Mouse (Mus musculus): ENCODE results near the gene Hoxd4. TPM values are rescaled to one million over a fixed set of nuclear protein-coding genes. Genes with fewer than 3 reads are reported as not detected.

The Hoxd4 gene
- polyA plus RNA-seq, 1 experiment from 2014 or later, result 0.29 TPM

DNA sequence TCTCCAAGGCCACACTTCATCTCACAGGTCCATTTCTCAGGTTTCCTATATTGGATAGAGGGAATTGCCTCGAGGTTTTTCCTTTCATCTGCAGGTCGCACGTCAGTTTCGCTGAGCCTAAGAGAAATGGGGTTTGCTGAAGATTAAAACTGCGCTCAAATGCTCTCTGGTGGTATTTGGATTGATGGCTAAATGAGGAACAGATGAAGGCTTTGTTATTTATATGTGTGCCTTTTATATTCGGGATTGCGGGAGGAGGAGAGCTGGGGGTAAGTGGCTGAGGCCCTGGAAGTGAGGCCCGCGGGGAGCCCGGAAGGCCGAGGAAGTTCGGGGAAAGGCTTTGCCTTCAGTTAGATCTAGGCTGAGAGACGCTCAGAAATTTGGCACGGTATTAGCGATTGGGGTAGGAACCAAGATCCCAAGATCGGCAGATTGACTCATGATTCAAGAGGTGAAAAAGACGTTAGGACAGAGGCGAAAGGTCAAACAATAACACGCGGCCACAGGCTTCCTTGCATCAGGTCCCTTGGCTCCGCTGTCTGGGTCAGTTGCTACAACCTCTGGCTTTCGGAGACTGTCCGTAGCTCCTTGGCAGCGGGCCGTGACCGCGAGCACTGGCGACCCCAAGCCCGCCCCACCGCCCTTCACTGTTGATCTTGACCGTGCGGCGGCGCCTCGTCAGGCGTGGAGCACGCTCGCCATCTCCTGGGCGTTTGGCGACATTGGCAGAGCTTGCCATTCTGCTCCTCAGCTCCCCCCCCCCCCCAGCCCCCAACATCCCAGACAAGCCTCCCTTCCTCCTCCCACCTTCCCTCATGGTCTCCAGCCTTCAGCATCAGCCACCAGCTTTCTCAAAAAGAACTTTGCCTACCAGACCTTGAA lies 39.0 kb upstream of the Hoxd4 start:
- no peaks in the 10 kb centered on the region for H3K36me3 ChIP-seq
- peak; percentile 43; the same call in 1 of the 2 replicates for ATAC-seq (ENCODE audit: insufficient number of reproducible peaks, low FRiP score, low TSS enrichment, low read depth)
- H3K9ac ChIP-seq, result no peak overlapping the region
- peak overlapping the region; percentile 92 for H3K27ac ChIP-seq
- H3K4me1 ChIP-seq, result peaks cover 37% of the 10 kb centered on the region
- 6% methylated on average over 40 of the region's 40 CpGs for WGBS
- peak overlapping the region; percentile 65 for H3K4me2 ChIP-seq
- H3K9me3 ChIP-seq, result no peaks in the 10 kb centered on the region
- peak overlapping the region; percentile 41 for H3K4me3 ChIP-seq
- H3K27me3 ChIP-seq, result peaks cover 63% of the 10 kb centered on the region

DNA sequence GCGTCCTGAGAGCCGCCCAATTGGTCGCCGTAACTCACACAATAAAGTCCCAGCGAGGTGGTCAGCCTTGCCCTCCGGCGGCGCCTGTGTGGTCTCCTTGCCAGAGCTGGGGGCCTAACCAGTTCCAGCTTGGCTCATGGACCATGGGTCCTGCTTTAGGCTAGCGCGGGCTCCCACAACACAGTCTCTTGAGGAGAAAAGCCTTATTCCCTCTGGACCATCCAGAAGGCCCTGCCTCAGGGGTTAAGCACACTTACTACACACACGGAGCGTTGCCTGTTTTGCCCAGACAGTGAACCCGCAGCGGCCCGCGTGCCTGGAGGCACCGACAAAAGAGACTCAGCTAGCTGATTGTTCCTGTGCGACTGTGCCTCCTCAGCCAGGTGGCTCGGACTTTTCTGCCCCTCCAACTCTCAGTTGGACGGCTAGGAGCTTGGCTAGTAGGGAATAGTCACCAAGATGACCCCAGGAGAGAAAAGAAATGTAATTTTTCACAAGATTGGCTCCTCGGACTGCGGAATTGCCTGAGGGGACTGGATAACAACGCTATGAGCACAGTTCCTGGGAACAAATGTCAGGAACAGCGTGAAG lies 37.8 kb upstream of the Hoxd4 start:
- H3K9me3 ChIP-seq, result no peaks in the 10 kb centered on the region
- peak overlapping the region; percentile 45 for H3K4me3 ChIP-seq
- peak overlapping the region; percentile 92 for H3K27ac ChIP-seq
- no peaks in the 10 kb centered on the region for H3K36me3 ChIP-seq
- ATAC-seq (ENCODE audit: insufficient number of reproducible peaks, low FRiP score, low TSS enrichment, low read depth), result no peak
- peak overlapping the region; percentile 65 for H3K4me2 ChIP-seq
- H3K4me1 ChIP-seq, result peaks cover 31% of the 10 kb centered on the region
- 7% methylated on average over 24 of the region's 24 CpGs for WGBS
- no peak overlapping the region for H3K9ac ChIP-seq
- H3K27me3 ChIP-seq, result peaks cover 59% of the 10 kb centered on the region

DNA sequence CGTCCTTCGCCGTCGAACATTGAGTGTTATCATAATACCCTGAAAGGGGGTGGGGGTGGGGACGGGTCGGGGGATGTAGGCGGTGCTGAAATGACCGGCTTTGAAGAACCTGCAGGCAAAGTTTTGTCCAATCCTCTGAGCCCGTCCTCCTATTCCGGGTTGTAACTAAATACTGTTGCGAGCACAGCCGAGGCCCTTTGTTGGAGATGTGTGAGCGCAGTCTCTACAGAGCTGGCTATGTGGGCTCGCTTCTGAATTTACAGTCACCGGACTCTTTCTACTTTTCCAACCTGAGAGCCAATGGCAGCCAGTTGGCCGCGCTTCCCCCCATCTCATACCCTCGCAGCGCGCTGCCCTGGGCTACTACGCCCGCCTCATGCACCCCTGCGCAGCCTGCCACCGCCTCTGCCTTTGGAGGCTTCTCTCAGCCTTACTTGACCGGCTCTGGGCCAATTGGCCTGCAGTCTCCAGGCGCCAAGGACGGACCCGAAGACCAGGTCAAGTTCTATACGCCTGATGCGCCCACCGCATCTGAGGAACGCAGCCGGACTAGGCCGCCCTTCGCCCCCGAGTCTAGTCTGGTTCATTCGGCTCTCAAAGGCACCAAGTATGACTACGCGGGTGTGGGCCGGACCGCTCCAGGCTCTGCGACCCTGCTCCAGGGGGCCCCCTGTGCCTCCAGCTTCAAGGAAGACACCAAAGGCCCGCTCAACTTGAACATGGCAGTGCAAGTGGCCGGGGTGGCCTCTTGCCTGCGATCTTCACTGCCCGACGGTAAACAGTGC lies 36.7 kb upstream of the Hoxd4 start, which contains the start of gene Hoxd12:
Gene Hoxd12, plus strand, starts transcription at position 133 of the 785 bp plus-strand sequence.
- Histone ChIP-seq H3K4me3 (peak within 1 kb of the TSS; percentile 45), H3K27me3 (peaks cover 66% of the 10 kb centered on the region)

DNA sequence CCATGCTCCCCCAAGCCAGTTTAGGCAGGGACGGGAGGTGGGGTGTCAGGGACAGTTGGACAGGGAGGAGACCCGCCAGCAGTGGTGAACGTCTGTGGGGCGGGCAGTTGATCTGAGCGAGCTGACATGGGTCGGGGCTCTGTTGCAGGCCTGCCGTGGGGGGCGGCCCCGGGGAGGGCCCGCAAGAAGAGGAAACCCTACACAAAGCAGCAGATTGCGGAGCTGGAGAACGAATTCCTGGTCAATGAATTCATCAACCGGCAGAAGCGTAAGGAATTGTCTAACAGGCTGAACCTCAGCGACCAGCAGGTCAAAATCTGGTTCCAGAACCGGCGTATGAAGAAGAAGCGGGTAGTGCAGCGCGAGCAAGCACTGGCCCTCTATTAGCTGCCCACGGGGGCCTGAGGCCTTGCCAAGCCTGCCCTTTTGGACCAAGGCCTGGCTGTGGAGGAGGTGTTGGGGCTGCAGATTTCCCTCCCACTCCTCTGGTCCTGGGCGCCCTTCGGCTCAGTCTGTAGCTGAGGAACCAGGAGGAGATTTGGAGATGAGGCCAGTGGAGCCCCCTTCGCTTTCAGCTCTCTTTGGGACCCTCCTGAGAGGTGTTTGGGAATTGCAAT lies 36.0 kb upstream of the Hoxd4 start:
- Histone ChIP-seq H3K9me3 (no peaks in the 10 kb centered on the region), H3K4me3 (peak overlapping the region; percentile 45), H3K9ac (peak overlapping the region; percentile 55), H3K36me3 (no peaks in the 10 kb centered on the region), H3K27ac (peak overlapping the region; percentile 92), H3K4me1 (peaks cover 38% of the 10 kb centered on the region), H3K27me3 (peaks cover 72% of the 10 kb centered on the region), H3K4me2 (peak overlapping the region; percentile 65)
- WGBS, result 15% methylated on average over 23 of the region's 24 CpGs
- ATAC-seq (ENCODE audit: insufficient number of reproducible peaks, low FRiP score, low TSS enrichment, low read depth), result no peak; the same call in 1 of the 2 replicates

More for the DNA sequence above, 36.7 kb upstream of the Hoxd4 start, which contains the start of gene Hoxd12:
- Histone ChIP-seq H3K4me2 (peak within 1 kb of the TSS; percentile 65), H3K9me3 (no peaks in the 10 kb centered on the region), H3K4me1 (peaks cover 38% of the 10 kb centered on the region), H3K9ac (peak within 1 kb of the TSS; percentile 55), H3K27ac (peak within 1 kb of the TSS; percentile 92), H3K36me3 (no peaks in the 10 kb centered on the region)
- 6% methylated on average over 47 of the region's 47 CpGs for WGBS
- peak; percentile 50 for ATAC-seq (ENCODE audit: insufficient number of reproducible peaks, low FRiP score, low TSS enrichment, low read depth)

DNA sequence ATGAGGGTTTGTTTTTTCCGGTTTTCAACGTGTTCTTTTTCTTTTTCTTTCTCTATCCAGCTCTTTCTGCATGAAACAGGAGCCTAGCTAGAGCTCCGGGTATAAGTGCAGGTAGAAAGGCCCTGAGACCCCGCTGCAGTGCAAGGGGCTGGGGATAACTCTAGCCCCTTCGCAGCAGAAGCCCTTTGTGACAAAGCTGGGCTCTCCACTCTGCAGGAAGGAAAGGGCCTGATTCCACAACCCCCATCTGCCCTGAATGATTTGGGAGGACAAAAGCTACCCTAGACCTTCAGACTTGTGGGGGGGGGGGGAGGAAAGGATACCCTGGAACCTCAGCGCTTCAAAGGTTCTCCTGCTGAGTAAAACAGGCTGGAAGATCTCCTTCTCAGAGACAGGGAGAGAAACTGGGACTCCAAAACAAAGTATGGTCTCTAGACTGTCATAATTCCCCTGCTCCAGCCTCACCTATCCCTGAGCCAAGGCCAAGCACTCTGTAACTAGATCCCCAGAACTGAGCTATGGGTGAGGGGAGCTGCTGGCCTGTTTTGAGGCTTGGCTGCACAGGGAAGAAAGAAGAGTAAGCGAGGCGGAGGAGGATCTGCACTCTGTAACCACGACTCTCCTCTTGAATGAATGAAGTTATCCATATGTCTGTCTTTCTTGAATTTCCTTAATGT lies 35.2 kb upstream of the Hoxd4 start:
- Histone ChIP-seq H3K4me1 (peaks cover 39% of the 10 kb centered on the region), H3K9ac (peak overlapping the region; percentile 55), H3K9me3 (no peaks in the 10 kb centered on the region), H3K4me3 (peak overlapping the region; percentile 45), H3K36me3 (no peaks in the 10 kb centered on the region), H3K27me3 (peaks cover 80% of the 10 kb centered on the region), H3K4me2 (peak overlapping the region; percentile 65), H3K27ac (peak overlapping the region; percentile 92)
- no peak for ATAC-seq (ENCODE audit: insufficient number of reproducible peaks, low FRiP score, low TSS enrichment, low read depth)
- WGBS, result 20% methylated on average over 9 of the region's 9 CpGs

DNA sequence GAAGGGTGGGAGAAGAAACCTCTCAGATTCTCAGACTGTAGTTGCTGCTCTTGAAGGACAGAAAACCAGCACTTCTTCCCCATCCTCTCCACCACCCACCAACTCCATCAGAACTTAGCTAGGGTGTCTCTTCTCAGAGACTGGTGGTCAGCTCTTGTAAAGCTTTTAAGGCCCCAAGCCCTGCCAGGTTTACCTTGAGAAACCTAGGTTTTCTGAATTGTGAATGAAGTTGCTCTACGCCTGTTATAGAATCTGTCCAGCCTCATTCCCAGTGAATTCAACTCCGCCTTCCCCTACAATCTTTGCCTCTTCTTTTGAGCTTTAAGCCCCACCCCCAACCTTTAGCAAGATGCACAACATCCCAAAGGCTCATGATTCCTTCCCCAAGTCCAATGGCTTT lies 34.6 kb upstream of the Hoxd4 start:
- Histone ChIP-seq H3K27me3 (peaks cover 86% of the 10 kb centered on the region), H3K36me3 (no peaks in the 10 kb centered on the region), H3K4me1 (peaks cover 45% of the 10 kb centered on the region), H3K4me3 (peak overlapping the region; percentile 45), H3K9ac (0 out of 2 replicates have a peak overlapping the region, but pooled peaks have one; percentile 10), H3K27ac (peak overlapping the region; percentile 92), H3K4me2 (peak overlapping the region; percentile 65), H3K9me3 (no peaks in the 10 kb centered on the region)
- ATAC-seq (ENCODE audit: insufficient number of reproducible peaks, low FRiP score, low TSS enrichment, low read depth), result no peak
- 25% methylated on average over 2 of the region's 2 CpGs for WGBS

DNA sequence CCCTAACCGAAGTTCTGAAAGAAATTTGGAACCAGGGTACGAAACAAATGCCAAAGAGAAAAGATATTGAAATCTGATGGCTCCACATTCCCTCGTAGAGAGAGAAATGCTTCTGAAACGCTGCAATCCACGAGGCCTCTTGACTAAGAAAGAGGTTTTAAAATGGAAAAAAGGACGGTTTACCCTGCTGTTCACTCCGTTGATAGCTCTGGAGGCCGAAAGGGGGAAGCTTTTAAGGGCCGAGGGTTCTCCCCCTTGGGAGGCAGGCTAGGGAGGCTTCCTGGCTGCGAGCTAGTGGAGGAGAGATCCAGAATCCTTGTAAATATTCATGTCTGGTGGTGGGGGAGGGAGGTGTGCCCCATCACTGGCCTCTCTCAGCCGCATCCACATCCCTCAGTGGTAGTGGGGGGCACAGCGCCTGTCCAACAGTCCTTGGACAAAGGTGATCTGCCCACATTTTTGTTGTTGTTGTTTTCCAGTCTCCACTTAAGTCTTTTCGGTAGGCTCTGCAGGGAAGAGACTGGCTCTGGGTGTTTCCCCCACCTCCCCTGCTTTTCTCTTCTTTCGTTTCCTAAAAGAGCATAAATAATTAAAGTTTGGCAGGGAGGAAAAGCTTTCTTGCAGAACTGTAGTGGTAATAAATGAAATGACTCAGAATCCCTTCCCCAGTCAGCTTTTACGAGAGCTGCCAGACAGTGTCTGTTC lies 32.7 kb upstream of the Hoxd4 start, which contains the start of gene Hoxd11:
Gene Hoxd11, plus strand, starts transcription at position 667 of the 705 bp plus-strand sequence.
- ATAC-seq (ENCODE audit: insufficient number of reproducible peaks, low FRiP score, low TSS enrichment, low read depth), result no peak
- H3K4me2 ChIP-seq, result peak within 1 kb of the TSS; percentile 65
- 8% methylated on average over 15 of the region's 15 CpGs for WGBS
- no peaks in the 10 kb centered on the region for H3K36me3 ChIP-seq
- H3K9me3 ChIP-seq, result no peaks in the 10 kb centered on the region
- H3K4me1 ChIP-seq, result peaks cover 43% of the 10 kb centered on the region
- peaks cover 89% of the 10 kb centered on the region for H3K27me3 ChIP-seq
- H3K9ac ChIP-seq, result peak within 1 kb of the TSS; percentile 44
- H3K27ac ChIP-seq, result peak within 1 kb of the TSS; percentile 94
- H3K4me3 ChIP-seq, result peak within 1 kb of the TSS; percentile 60

DNA sequence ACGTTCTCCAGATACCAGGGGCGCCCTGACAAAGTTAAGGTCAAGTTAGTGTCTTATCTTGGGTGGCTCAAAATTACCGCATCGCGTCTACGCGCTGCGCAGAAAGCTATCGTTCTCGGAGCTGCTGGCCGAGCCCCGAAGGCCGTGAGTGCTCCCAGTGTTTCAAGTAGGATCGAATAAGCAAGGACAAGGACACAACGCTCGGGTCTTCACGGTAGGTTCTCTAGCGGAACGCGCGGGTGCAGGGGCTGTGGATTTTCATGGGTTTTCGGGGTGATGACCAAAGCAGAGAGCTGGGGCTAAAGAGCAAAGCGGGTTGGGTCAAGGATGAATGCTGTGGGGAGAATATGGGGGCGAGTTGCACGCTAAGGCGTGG lies 32.1 kb upstream of the Hoxd4 start:
- Histone ChIP-seq H3K4me2 (peak overlapping the region; percentile 65), H3K27ac (peak overlapping the region; percentile 94), H3K36me3 (no peaks in the 10 kb centered on the region), H3K4me1 (peaks cover 39% of the 10 kb centered on the region), H3K4me3 (peak overlapping the region; percentile 60), H3K9ac (peak overlapping the region; percentile 44), H3K27me3 (peaks cover 89% of the 10 kb centered on the region), H3K9me3 (no peaks in the 10 kb centered on the region)
- ATAC-seq (ENCODE audit: insufficient number of reproducible peaks, low FRiP score, low TSS enrichment, low read depth), result no peak
- WGBS, result under 1% methylated on average over 26 of the region's 26 CpGs

DNA sequence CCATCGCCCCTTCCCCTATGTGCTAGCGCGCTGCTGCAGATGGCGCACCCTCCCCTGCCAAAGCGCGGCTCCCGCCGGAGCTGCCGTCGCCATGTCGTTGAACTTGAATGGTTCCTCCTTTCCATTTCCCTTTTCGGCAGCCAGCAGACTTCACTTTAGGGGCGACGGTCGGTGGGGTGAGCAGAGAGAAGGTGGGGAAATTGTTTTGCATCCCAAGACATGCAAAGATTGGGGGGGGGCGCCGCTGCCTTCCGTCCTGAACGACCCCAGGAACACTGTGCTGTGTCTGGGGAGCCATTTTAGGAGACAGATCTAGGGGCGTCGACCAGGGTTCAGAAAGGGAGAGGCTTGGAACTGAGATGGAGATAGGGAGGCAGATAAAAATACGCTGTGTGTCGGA lies 31.7 kb upstream of the Hoxd4 start:
- H3K4me1 ChIP-seq, result peaks cover 36% of the 10 kb centered on the region
- peak overlapping the region; percentile 65 for H3K4me2 ChIP-seq
- no peaks in the 10 kb centered on the region for H3K9me3 ChIP-seq
- peak overlapping the region; percentile 94 for H3K27ac ChIP-seq
- no peak for ATAC-seq (ENCODE audit: insufficient number of reproducible peaks, low FRiP score, low TSS enrichment, low read depth)
- WGBS, result under 1% methylated on average over 23 of the region's 23 CpGs
- H3K9ac ChIP-seq, result peak overlapping the region; percentile 44
- peaks cover 87% of the 10 kb centered on the region for H3K27me3 ChIP-seq
- H3K4me3 ChIP-seq, result peak overlapping the region; percentile 60
- no peaks in the 10 kb centered on the region for H3K36me3 ChIP-seq

DNA sequence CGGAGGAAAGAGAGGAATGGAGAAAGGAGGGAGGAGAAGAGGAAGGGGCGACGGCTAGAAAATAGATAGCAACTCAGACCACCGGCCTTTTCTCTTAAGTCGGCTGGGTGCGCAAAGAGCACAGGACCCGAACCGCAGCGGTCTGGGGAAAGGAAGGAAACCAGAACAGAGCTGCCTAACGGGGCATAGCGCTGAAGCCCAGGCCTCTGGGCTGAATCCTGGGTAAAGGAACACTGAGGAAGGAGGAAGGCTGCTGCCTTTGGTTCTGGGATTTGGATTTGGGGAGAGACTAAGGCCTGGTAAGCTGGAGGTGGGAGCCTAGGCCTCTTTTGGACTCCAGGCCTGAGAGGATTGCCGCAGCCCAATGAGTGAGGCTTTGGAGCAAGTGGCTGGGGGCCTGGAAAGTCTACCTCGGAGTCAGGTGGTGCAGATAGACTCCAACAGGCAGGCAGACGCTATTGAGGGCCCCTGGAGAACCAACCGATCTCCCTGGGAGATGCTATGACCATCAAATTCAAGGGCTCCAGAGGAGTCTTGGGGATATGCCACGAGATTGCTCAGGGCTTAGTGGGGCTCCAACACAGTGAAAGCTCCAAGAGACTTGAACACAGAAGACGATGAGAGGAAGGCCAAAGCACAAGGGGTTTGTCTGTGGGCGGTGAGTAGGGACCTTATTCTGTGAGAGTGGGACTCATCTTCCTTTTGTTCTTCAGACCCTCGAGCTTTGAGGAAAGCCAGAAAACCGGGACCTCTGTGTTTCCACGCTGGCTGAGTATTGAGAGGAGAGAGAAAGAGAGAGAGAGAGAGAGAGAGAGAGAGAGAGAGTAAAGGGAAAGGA lies 30.9 kb upstream of the Hoxd4 start:
- no peak for ATAC-seq (ENCODE audit: insufficient number of reproducible peaks, low FRiP score, low TSS enrichment, low read depth)
- peaks cover 29% of the 10 kb centered on the region for H3K4me1 ChIP-seq
- peak overlapping the region; percentile 60 for H3K4me3 ChIP-seq
- no peaks in the 10 kb centered on the region for H3K9me3 ChIP-seq
- H3K4me2 ChIP-seq, result peak overlapping the region; percentile 65
- H3K36me3 ChIP-seq, result no peaks in the 10 kb centered on the region
- peak overlapping the region; percentile 71 for H3K9ac ChIP-seq
- H3K27ac ChIP-seq, result peak overlapping the region; percentile 94
- 15% methylated on average over 21 of the region's 21 CpGs for WGBS
- H3K27me3 ChIP-seq, result peaks cover 83% of the 10 kb centered on the region

Measured in limb, embryonic 15.5 days (tissue).